Mouse (Mus musculus) spleen, adult 10 weeks (tissue): ENCODE results near the gene Angptl1. TPM values are rescaled to one million over a fixed set of nuclear protein-coding genes. Genes with fewer than 3 reads are reported as not detected.

Experiments used
- polyA plus RNA-seq: library from polyadenylated mRNA; stranded (reverse); fragments of 350-450 nt; fragmentation: Illumina TruSeq; extraction: RNeasy Lipid Tissue Mini Kit (QIAGEN cat#74804); gene quantifications from one replicate; pipeline ENCODE4 v1.2.3, GENCODE M21; 2015; ENCODE audit warnings: low replicate concordance; ENCODE audit not compliant: insufficient read depth

The Angptl1 gene
- not detected for polyA plus RNA-seq

DNA sequence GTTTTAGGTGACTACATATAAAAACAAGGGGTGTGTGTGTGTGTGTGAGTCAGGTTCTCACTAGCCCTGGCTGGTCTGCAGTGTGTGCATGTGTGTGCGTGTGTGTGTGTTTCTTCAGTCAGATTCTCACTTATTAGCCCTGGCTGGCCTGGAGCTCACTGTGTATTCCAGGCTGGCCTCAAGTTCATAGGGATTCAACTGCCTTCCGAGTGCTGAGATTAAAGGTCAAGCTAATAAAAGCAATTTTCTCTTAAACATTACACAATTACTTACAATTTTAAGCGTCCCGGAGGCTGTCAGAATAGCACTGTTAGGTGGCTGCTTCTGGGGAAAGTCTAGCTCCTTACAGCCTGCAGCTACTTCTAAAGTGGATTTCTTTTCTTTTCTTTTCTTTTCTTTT, at the start of gene Angptl1:
TSS of gene Angptl1 (plus strand) at position 386 of the 400 bp plus-strand sequence.

Other genes starting within 250 kb of the Angptl1 start
- 31.6 TPM for gene Tor3a, start 164.2 kb upstream of the Angptl1 start, polyA plus RNA-seq
- gene Fam20b, start 119.5 kb upstream of the Angptl1 start, polyA plus RNA-seq: 37.2 TPM
- 240 TPM for gene Ralgps2, start 101.1 kb downstream of the Angptl1 start, polyA plus RNA-seq